Mouse (Mus musculus): ENCODE measurements around the gene Tbc1d1.

- TF ChIP-seq CTCF (IDR thresholded peaks at IDR 0.05; ENCODE audit: low read depth), result no peak
- no peak for TF ChIP-seq EP300 (IDR thresholded peaks at IDR 0.05; ENCODE audit: low read depth)
Measured at GRCm38 (mm10) chr5:64372292-64372961, 216.3 kb downstream of the Tbc1d1 start.
